Mouse (Mus musculus): ENCODE measurements around the gene Ilkap. TPM values are rescaled to one million over a fixed set of nuclear protein-coding genes. Genes with fewer than 3 reads are reported as not detected.

Ilkap gene
- total RNA-seq, 2 experiments from 2014 or later = 45.4 to 46.7 TPM

- no peak for DNase-seq
- intact Hi-C loops (cut with DNase I) = no loop called here
These were observed 16.7 kb upstream of the Ilkap start for GRCm38 (mm10) chr1:91415311-91415710.

GRCm38 (mm10) chr1:91414903-91415302, 16.3 kb upstream of the Ilkap start:
- intact Hi-C loops (cut with DNase I) = no loop called here
- no peak for DNase-seq

GRCm38 (mm10) chr1:91413898-91414594, 15.4 kb upstream of the Ilkap start, which contains the start of gene Hes6:
Gene Hes6, minus strand, starts transcription at chr1:91414038.
- intact Hi-C loops (cut with DNase I) = no loop called here
- DNase-seq = peak; percentile 85 to 89

- intact Hi-C loops (cut with DNase I) = no loop called here
- DNase-seq = no peak
These were observed 14.9 kb upstream of the Ilkap start for GRCm38 (mm10) chr1:91413536-91413897.

DNA sequence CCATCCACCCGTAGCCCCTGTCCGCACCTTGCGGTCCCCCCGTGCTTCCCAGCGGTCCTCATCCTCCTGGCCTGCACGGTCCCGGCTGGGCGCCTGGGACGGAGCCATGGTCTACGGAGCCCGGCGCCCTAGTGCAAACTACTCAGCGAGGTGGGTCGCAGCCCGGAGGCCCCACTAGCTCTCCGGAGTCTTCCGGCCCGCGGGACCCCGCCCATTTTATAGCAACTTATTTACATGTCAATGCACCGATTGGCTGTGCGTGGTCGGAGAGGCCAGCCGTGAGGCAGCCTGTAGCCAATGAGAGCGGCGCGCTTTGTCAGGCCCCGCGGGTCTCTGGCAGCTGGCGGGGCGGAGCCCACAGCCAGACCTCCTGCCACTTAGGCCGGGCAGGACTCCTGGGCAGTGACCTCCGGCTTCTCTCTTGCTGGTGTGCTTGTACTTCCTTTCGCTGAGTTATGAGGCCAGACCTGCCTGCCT, 14.5 kb upstream of the Ilkap start:
- intact Hi-C loops (cut with DNase I) = no loop called here

GRCm38 (mm10) chr1:91412286-91413029, 13.8 kb upstream of the Ilkap start:
- DNase-seq = no peak
- intact Hi-C loops (cut with DNase I) = no loop called here

More for the DNA sequence above, 14.5 kb upstream of the Ilkap start:
- DNase-seq = peak; percentile 94

DNA sequence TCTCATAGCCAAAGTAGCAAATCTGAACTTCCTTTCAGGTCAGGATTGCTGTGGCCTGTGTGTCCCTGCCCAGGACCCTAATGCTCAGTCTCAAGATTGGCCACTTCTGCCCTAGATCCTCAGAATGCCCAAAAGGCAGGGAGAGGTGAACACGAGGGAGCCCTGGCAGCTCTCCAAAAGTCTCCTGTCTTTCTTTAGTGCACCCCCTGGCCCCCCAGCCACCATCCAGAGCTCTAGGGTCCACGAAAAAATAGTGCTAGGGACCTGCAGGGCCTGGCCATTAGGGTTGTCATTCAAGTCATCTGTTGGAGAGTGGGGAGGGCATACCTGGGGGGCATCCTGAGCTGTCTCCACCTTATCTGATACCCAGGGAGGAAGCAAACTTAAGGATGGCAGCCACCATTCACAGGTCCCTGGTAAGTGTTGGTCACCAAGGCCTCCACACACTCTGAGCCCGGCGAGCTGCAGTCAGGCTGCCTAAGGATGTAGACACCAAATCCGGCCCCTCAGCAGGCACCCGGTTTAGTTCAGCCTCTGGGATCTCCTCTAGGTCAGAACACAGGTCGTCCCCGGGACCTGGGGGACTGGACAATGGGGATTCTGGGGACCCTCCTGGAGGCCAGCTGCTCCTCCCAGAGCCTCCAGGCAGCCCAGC, 13.1 kb upstream of the Ilkap start:
- no peak for DNase-seq
- intact Hi-C loops (cut with DNase I) = no loop called here

DNA sequence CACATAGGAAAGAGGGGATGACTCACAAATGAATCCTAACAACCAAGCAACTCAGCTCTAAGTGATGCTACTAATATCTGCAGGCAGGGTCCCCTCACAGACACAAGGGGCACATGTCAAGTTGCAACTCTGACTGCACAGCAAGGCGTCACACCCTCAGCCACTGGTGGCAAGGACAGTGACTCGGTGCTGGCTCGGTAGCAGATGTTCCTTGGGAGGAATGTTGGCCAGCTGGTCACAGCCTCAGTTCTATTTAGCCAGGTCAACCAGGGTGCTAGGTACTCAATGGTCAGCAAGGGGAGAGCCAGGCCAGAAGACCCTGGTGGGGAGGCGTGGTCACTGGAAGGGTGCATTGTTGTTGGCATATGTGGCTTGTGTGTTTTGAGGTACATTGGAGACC, 9.2 kb upstream of the Ilkap start:
- DNase-seq = no peak
- intact Hi-C loops (cut with DNase I) = no loop called here

DNA sequence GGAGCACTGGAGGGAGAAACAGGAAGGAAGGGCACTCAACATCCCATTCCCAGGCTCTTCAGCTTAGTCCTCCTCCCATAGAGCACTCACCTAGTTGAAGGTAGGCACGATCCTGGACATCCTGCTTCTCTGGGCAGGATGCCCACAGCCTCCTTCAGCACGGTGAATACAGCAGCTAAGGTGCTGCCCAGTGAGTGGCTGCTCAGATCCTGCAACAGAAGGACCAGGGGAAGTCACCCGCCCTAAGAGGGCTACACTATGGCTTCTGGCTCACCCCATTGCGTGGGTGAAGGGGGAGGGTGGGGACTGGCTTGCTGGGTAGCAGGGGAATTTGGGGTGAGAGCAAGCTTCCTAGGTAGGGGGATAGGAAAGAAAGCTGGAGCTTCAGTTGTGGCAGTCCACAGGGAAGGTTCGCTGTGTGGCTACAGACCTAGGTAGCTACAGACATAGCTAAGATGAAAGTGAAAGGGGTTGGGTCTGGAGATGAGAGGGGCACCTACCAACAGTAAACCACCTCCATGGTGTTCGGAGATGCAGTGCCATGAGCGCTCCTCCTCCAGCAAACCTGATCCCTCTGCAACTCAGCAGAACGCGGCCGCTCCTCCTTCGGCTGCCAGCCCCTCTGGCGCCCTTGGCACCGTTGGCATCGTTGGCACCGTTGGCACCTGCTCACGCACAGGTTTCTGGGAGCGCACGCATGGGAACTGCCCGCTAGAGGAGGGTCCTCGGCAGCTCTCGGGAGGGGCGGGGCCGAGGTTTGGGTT, 7.0 kb upstream of the Ilkap start:
- intact Hi-C loops (cut with DNase I) = loop anchor here (1.0 kb wide), 1 partner anchor 13 kb away; no protein-coding TSS in a partner anchor
- DNase-seq = peak in 1 of 2 experiments; percentile 46

DNA sequence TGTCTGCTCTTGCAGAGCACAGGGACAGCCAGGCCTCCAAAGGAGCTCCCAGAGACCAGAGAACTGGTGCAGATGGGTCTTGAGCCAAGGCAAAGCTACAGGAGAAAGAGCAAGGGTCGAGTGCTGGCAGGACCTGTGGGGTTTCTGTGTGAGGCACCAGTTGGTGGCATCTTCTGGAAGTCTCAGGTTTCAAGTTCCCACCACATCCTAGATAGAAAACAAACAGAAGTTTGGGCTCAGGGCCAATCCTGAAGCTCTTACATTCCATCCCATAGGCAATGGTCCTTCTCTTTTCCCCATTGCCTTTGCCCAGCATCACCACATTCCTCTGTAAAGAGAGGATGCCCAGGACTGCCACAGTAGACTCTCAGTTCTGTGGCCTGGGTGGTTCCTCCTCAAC, 6.4 kb upstream of the Ilkap start:
- intact Hi-C loops (cut with DNase I) = loop anchor here (1.0 kb wide), 1 partner anchor 13 kb away; no protein-coding TSS in a partner anchor
- DNase-seq = no peak

DNA sequence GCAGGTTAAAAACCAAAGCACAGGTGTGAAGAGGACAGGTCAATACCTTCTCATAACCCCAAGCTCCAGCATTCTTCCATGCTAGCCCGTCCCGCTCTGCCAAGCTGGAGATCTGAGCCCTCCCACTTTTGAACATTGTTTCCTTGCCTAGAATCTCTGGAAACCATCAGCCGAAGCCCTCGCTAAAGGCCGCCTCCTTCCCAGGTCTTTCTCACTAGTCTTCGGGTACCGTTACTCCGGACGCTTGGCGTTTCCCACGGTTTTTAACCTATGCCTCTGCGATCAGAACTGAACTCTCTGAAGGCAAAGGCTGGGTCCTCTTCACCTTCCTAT, 722 bp downstream of the Ilkap start:
- intact Hi-C loops (cut with DNase I) = no loop called here
- DNase-seq = no peak

- intact Hi-C loops (cut with DNase I) = no loop called here
These were observed 8.2 kb downstream of the Ilkap start for GRCm38 (mm10) chr1:91390369-91390768.

GRCm38 (mm10) chr1:91381091-91381471, 17.5 kb downstream of the Ilkap start:
- intact Hi-C loops (cut with DNase I) = no loop called here
- DNase-seq = no peak

More at GRCm38 (mm10) chr1:91390369-91390768, 8.2 kb downstream of the Ilkap start:
- DNase-seq = no peak

DNA sequence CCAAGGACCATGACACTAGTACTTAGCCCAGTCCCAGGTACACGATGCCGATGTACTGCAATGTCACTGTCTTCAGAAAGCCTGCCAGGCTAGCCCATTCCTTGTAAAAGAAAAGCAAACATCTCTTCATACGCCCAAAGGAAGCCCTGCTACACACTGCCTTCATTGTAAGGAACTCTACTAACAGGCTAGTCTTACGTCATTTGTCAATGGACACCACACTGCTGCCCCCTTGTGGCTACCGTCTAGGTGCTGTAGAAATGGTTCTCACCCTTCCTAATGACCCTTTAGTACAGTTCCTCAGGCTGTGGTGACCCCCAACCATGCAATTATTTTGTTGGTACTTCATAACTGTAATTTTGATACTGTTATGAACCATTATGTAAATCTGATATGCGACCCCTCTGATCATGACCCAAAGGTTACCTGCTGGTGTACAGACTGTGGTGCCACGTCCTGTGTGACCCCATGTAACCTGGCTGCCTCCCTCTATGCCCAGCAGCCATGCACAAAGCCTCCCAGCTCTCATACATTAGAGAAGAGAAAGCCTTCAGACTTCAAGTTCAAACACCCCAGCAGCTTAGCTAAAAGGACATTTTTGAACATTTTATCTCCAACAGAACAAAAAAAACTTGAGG, 18.0 kb downstream of the Ilkap start:
- DNase-seq = peak; percentile 77 to 85
- intact Hi-C loops (cut with DNase I) = no loop called here

DNA sequence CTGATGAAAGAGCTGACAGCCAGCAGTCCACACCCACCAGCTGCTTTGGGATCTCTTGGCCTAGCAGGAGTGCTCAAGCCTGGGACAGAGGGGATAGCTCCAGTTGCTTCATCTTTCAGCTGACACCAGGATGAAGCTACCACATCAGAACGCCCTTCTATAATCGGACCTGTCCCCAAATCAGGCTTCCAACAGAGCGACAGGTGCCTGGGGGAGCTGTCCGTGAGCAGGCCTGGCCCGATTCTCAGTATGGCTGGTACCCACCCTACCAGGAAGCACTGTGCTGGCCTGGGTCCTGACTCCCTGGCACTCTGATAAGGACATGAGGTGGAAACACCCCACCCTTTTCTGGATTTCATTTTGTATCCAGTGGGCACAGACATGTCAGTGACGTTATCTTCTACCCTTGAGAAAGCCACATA, 25.2 kb downstream of the Ilkap start:
- no peak for DNase-seq
- intact Hi-C loops (cut with DNase I) = no loop called here

DNA sequence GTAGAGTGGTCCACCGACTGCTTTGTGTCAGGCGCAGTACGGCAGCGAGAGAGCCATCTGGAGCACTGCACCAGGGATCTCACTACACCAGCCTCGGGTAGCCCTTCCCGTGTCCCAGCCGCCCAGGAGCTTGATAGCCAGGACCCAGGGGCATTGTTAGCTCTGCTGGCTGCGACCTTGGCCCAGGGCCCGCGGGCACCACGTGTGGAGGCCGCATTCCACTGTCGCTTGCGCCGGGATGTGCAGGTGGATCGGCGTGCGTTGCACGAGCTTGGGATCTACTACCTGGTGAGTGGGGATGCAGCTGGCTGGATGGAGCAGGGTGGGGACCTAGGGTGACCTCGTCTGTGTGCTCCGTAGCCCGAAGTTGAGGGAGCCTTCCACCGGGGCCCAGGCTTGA, 28.6 kb downstream of the Ilkap start:
- intact Hi-C loops (cut with DNase I) = no loop called here

GRCm38 (mm10) chr1:91369408-91369807, 29.2 kb downstream of the Ilkap start:
- intact Hi-C loops (cut with DNase I) = no loop called here
- no peak for DNase-seq

More for the DNA sequence above, 28.6 kb downstream of the Ilkap start:
- DNase-seq = peak; percentile 29 to 36

GRCm38 (mm10) chr1:91367295-91367694, 31.3 kb downstream of the Ilkap start:
- intact Hi-C loops (cut with DNase I) = no loop called here
- DNase-seq = no peak

- intact Hi-C loops (cut with DNase I) = no loop called here
- DNase-seq = peak; percentile 79 to 90
These were observed 32.2 kb downstream of the Ilkap start, which contains the start of gene Erfe for GRCm38 (mm10) chr1:91366215-91367108. Gene Erfe, plus strand, starts transcription at chr1:91366430.

All from heart, postnatal 14 days (tissue).